Mouse (Mus musculus) liver, embryonic 13.5 days (tissue): ENCODE data around the gene Abhd5. TPM values are rescaled to one million over a fixed set of nuclear protein-coding genes. Genes with fewer than 3 reads are reported as not detected.
A peak's percentile ranks its signal among the peaks of the same experiment; 100 is the strongest.

Source experiments
- ATAC-seq: fragments of 200-750 bp; cut with Nextera tagmentation; 2 replicates; pipeline ENCODE4 v1.8.0; 2017; ENCODE audit warnings: low read depth, mild to moderate bottlenecking, moderate number of reproducible peaks, moderate library complexity
- DNase-seq: peaks from one replicate; pipeline ENCODE4 v3.0.0; 2022
- H3K27ac ChIP-seq: fragments of 300-500 bp; sonication (generic); 2 replicates; pipeline ENCODE4 v1.5.1; 2015; ENCODE audit warnings: moderate library complexity, mild to moderate bottlenecking, inconsistent platforms
- H3K27me3 ChIP-seq: fragments of 300-500 bp; sonication (generic); 2 replicates; pipeline ENCODE4 v1.6.1; 2015; ENCODE audit warnings: mild to moderate bottlenecking, inconsistent platforms
- H3K36me3 ChIP-seq: fragments of 300-500 bp; sonication (generic); 2 replicates; pipeline ENCODE4 v1.6.1; 2015; ENCODE audit warnings: mild to moderate bottlenecking, inconsistent platforms
- H3K4me1 ChIP-seq: fragments of 300-500 bp; sonication (generic); replicated peaks from 2 replicates; pipeline ENCODE4 v1.6.1; 2015; ENCODE audit warnings: inconsistent platforms
- H3K4me2 ChIP-seq: fragments of 300-500 bp; sonication (generic); 2 replicates; pipeline ENCODE4 v1.6.1; 2015; ENCODE audit warnings: inconsistent platforms, mild to moderate bottlenecking, moderate library complexity
- H3K4me3 ChIP-seq: fragments of 300-500 bp; sonication (generic); replicated peaks from 2 replicates; pipeline ENCODE4 v1.5.1; 2015; ENCODE audit warnings: mild to moderate bottlenecking, inconsistent platforms
- H3K9ac ChIP-seq: fragments of 300-500 bp; sonication (generic); 2 replicates; pipeline ENCODE4 v1.6.1; 2015; ENCODE audit warnings: mild to moderate bottlenecking, inconsistent platforms
- H3K9me3 ChIP-seq: fragments of 300-500 bp; sonication (generic); replicated peaks from 2 replicates; pipeline ENCODE4 v1.6.1; 2016; ENCODE audit warnings: inconsistent platforms
- WGBS: fragments of 180-500 bp; shearing (Covaris S2); methylation state at CpG from one replicate; pipeline ENCODE4 v1.1.7; 2015; ENCODE audit not compliant: insufficient replicate concordance; 5-methylcytosine and 5-hydroxymethylcytosine counted together
- polyA plus RNA-seq: library from polyadenylated mRNA; unstranded; fragments of >200 nt; fragmentation: Nextera tagmentation; extraction: Ambion mirVana; gene quantifications from 2 replicates; pipeline ENCODE4 v1.2.1, GENCODE M21; 2015

Gene Abhd5
- polyA plus RNA-seq, 1 experiment from 2014 or later: 21.4 TPM

GRCm38 (mm10) chr9:122415056-122415775 lies 63.8 kb downstream of the Abhd5 start:
- Histone ChIP-seq H3K9ac (no peak overlapping the region), H3K9me3 (no peaks in the 10 kb centered on the region), H3K4me3 (no peak overlapping the region), H3K27ac (no peak overlapping the region), H3K4me2 (no peak overlapping the region), H3K27me3 (no peaks in the 10 kb centered on the region), H3K36me3 (no peaks in the 10 kb centered on the region), H3K4me1 (no peaks in the 10 kb centered on the region)
- WGBS: 69% methylated on average over 8 of the region's 8 CpGs
- ATAC-seq (no peak), DNase-seq (no peak)

GRCm38 (mm10) chr9:122416617-122417016 lies 65.2 kb downstream of the Abhd5 start:
- Histone ChIP-seq H3K4me1 (no peaks in the 10 kb centered on the region), H3K27ac (no peak overlapping the region), H3K4me3 (no peak overlapping the region), H3K9ac (no peak overlapping the region), H3K36me3 (no peaks in the 10 kb centered on the region), H3K4me2 (no peak overlapping the region), H3K27me3 (no peaks in the 10 kb centered on the region), H3K9me3 (no peaks in the 10 kb centered on the region)
- no peak for ATAC-seq
- DNase-seq: no peak
- WGBS: 54% methylated on average over 2 of the region's 2 CpGs

- H3K9ac ChIP-seq: no peak overlapping the region
- no peak for DNase-seq
- no peaks in the 10 kb centered on the region for H3K36me3 ChIP-seq
- H3K27ac ChIP-seq: no peak overlapping the region
- no peak for ATAC-seq
- H3K4me2 ChIP-seq: no peak overlapping the region
- WGBS: 60% methylated on average over 5 of the region's 5 CpGs
- H3K4me3 ChIP-seq: no peak overlapping the region
- no peaks in the 10 kb centered on the region for H3K27me3 ChIP-seq
- H3K9me3 ChIP-seq: no peaks in the 10 kb centered on the region
- H3K4me1 ChIP-seq: no peaks in the 10 kb centered on the region
These were observed 68.9 kb downstream of the Abhd5 start for GRCm38 (mm10) chr9:122420195-122420756.

- no peak overlapping the region for H3K4me2 ChIP-seq
- H3K36me3 ChIP-seq: no peaks in the 10 kb centered on the region
- ATAC-seq (no peak), DNase-seq (peak; percentile 33)
- no peaks in the 10 kb centered on the region for H3K27me3 ChIP-seq
- H3K4me1 ChIP-seq: no peaks in the 10 kb centered on the region
- H3K27ac ChIP-seq: no peak overlapping the region
- 21% methylated on average over 13 of the region's 13 CpGs for WGBS
- no peak overlapping the region for H3K4me3 ChIP-seq
- H3K9ac ChIP-seq: no peak overlapping the region
- H3K9me3 ChIP-seq: no peaks in the 10 kb centered on the region
These were observed 69.7 kb downstream of the Abhd5 start for GRCm38 (mm10) chr9:122420772-122421764.

- DNase-seq: no peak
- Histone ChIP-seq H3K9ac (no peak overlapping the region), H3K27me3 (no peaks in the 10 kb centered on the region), H3K4me3 (no peak overlapping the region), H3K36me3 (no peaks in the 10 kb centered on the region), H3K9me3 (no peaks in the 10 kb centered on the region), H3K4me2 (no peak overlapping the region), H3K4me1 (no peaks in the 10 kb centered on the region), H3K27ac (no peak overlapping the region)
- ATAC-seq: no peak
- WGBS: 71% methylated on average over 8 of the region's 8 CpGs
These were observed 70.5 kb downstream of the Abhd5 start for GRCm38 (mm10) chr9:122421911-122422310.

GRCm38 (mm10) chr9:122422706-122423105 lies 71.3 kb downstream of the Abhd5 start:
- H3K9ac ChIP-seq: no peak overlapping the region
- H3K36me3 ChIP-seq: no peaks in the 10 kb centered on the region

GRCm38 (mm10) chr9:122423146-122423545 lies 71.7 kb downstream of the Abhd5 start:
- Histone ChIP-seq H3K27me3 (no peaks in the 10 kb centered on the region), H3K4me3 (no peak overlapping the region), H3K27ac (no peak overlapping the region), H3K4me2 (no peak overlapping the region), H3K9me3 (no peaks in the 10 kb centered on the region), H3K4me1 (no peaks in the 10 kb centered on the region), H3K9ac (no peak overlapping the region), H3K36me3 (no peaks in the 10 kb centered on the region)
- 44% methylated on average over 6 of the region's 6 CpGs for WGBS
- ATAC-seq (no peak), DNase-seq (no peak)

More at GRCm38 (mm10) chr9:122422706-122423105, 71.3 kb downstream of the Abhd5 start:
- H3K27me3 ChIP-seq: no peaks in the 10 kb centered on the region
- H3K4me1 ChIP-seq: no peaks in the 10 kb centered on the region
- no peaks in the 10 kb centered on the region for H3K9me3 ChIP-seq
- ATAC-seq (no peak), DNase-seq (no peak)
- 73% methylated on average over 14 of the region's 14 CpGs for WGBS
- no peak overlapping the region for H3K4me3 ChIP-seq
- H3K4me2 ChIP-seq: no peak overlapping the region
- H3K27ac ChIP-seq: no peak overlapping the region

GRCm38 (mm10) chr9:122424941-122425608 lies 73.7 kb downstream of the Abhd5 start:
- Histone ChIP-seq H3K4me3 (no peak overlapping the region), H3K9me3 (no peaks in the 10 kb centered on the region), H3K27ac (no peak overlapping the region), H3K4me1 (no peaks in the 10 kb centered on the region), H3K9ac (no peak overlapping the region), H3K4me2 (no peak overlapping the region), H3K36me3 (no peaks in the 10 kb centered on the region), H3K27me3 (no peaks in the 10 kb centered on the region)
- 34% methylated on average over 14 of the region's 14 CpGs for whole genome bisulfite sequencing
- no peak for ATAC-seq
- DNase-seq: peak; percentile 10

- WGBS: 66% methylated on average over 12 of the region's 12 CpGs
These were observed 77.7 kb downstream of the Abhd5 start for GRCm38 (mm10) chr9:122429058-122429649.

GRCm38 (mm10) chr9:122429685-122430084 lies 78.3 kb downstream of the Abhd5 start:
- Histone ChIP-seq H3K27me3 (no peaks in the 10 kb centered on the region), H3K36me3 (no peaks in the 10 kb centered on the region), H3K9ac (no peak overlapping the region), H3K9me3 (no peaks in the 10 kb centered on the region), H3K4me3 (no peak overlapping the region), H3K4me2 (no peak overlapping the region), H3K4me1 (no peaks in the 10 kb centered on the region), H3K27ac (no peak overlapping the region)
- DNase-seq (no peak), ATAC-seq (no peak)
- WGBS: 60% methylated on average over 1 of the region's 1 CpGs

More at GRCm38 (mm10) chr9:122429058-122429649, 77.7 kb downstream of the Abhd5 start:
- H3K27me3 ChIP-seq: no peaks in the 10 kb centered on the region
- H3K4me1 ChIP-seq: no peaks in the 10 kb centered on the region
- no peaks in the 10 kb centered on the region for H3K9me3 ChIP-seq
- no peak for ATAC-seq
- H3K4me2 ChIP-seq: no peak overlapping the region
- no peaks in the 10 kb centered on the region for H3K36me3 ChIP-seq
- no peak overlapping the region for H3K4me3 ChIP-seq
- DNase-seq: no peak
- H3K9ac ChIP-seq: no peak overlapping the region
- H3K27ac ChIP-seq: no peak overlapping the region
